Mouse (Mus musculus) erythroblast, embryonic 14.5 days (primary cell): ENCODE data around the gene Eri3.

Experiments
- GATA1 ChIP-seq: IDR thresholded peaks from 2 replicates; pipeline ENCODE4 v1.6.1; 2012; ENCODE audit warnings: low read length, inconsistent platforms, mixed read lengths
- TAL1 ChIP-seq: IDR thresholded peaks from 3 replicates; pipeline ENCODE4 v1.6.1; 2012; ENCODE audit warnings: low read length, inconsistent platforms, mixed read lengths

DNA sequence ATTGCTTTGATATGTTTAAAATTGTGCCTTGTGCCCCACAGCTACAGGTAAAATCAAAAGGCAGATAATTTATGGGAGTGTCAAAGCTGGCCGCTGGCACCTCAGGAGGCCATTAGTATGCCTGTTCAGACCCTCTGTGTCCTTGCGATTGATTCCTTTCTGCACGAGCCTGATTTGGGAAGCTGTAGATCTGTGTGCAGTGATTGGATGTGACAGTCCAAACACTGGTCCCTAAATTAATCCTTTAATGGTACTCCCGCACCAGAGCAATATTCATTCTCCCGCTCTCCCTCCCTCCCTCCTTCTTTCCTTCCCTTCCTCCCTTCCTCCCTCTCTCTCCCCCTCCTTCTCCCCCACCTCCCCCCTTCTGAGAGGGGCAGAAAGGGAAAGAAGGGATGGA lies 6.2 kb downstream of the Eri3 start:
- TF ChIP-seq GATA1 (no peak), TAL1 (no peak)
